Mouse (Mus musculus): ENCODE results near the gene Gm9913.

Gene Gm9913

GRCm38 (mm10) chr2:125496696-125497095, 8.2 kb upstream of the Gm9913 start:
- no peak for DNase-seq (ENCODE audit: low read depth, low spot score)

- DNase-seq (ENCODE audit: low read depth, low spot score): no peak
These were observed 6.7 kb upstream of the Gm9913 start for GRCm38 (mm10) chr2:125498216-125498615.

- no peak for DNase-seq (ENCODE audit: low read depth, low spot score)
These were observed 3.4 kb upstream of the Gm9913 start for GRCm38 (mm10) chr2:125501526-125501925.

GRCm38 (mm10) chr2:125505746-125506315, 942 bp downstream of the Gm9913 start:
- no peak for DNase-seq (ENCODE audit: low read depth, low spot score)

- DNase-seq (ENCODE audit: low read depth, low spot score): no peak
These were observed 1.6 kb downstream of the Gm9913 start for GRCm38 (mm10) chr2:125506316-125507054.

- no peak for DNase-seq (ENCODE audit: low read depth, low spot score)
These were observed 3.0 kb downstream of the Gm9913 start, which contains the start of gene Fbn1 for GRCm38 (mm10) chr2:125507893-125508292. Fbn1 (minus strand) TSS chr2:125507993.

GRCm38 (mm10) chr2:125508381-125508780, 3.5 kb downstream of the Gm9913 start:
- no peak for DNase-seq (ENCODE audit: low read depth, low spot score)

GRCm38 (mm10) chr2:125510752-125511151, 5.9 kb downstream of the Gm9913 start:
- DNase-seq (ENCODE audit: low read depth, low spot score): no peak

- no peak for DNase-seq (ENCODE audit: low read depth, low spot score)
These were observed 7.0 kb downstream of the Gm9913 start for GRCm38 (mm10) chr2:125511898-125512297.

- no peak for DNase-seq (ENCODE audit: low read depth, low spot score)
These were observed 7.7 kb downstream of the Gm9913 start for GRCm38 (mm10) chr2:125512544-125512943.

GRCm38 (mm10) chr2:125514391-125514790, 9.5 kb downstream of the Gm9913 start:
- no peak for DNase-seq (ENCODE audit: low read depth, low spot score)

- no peak for DNase-seq (ENCODE audit: low read depth, low spot score)
These were observed 10.6 kb downstream of the Gm9913 start for GRCm38 (mm10) chr2:125515291-125516057.

GRCm38 (mm10) chr2:125516594-125516993, 11.7 kb downstream of the Gm9913 start:
- DNase-seq (ENCODE audit: low read depth, low spot score): no peak

- DNase-seq (ENCODE audit: low read depth, low spot score): no peak
These were observed 20.6 kb downstream of the Gm9913 start for GRCm38 (mm10) chr2:125525484-125525883.

- DNase-seq (ENCODE audit: low read depth, low spot score): no peak
These were observed 21.7 kb downstream of the Gm9913 start for GRCm38 (mm10) chr2:125526566-125526965.

- DNase-seq (ENCODE audit: low read depth, low spot score): no peak
These were observed 25.8 kb downstream of the Gm9913 start for GRCm38 (mm10) chr2:125530665-125531064.

- no peak for DNase-seq (ENCODE audit: low read depth, low spot score)
These were observed 34.8 kb downstream of the Gm9913 start for GRCm38 (mm10) chr2:125539640-125540039.

- DNase-seq (ENCODE audit: low read depth, low spot score): no peak
These were observed 35.7 kb downstream of the Gm9913 start for GRCm38 (mm10) chr2:125540579-125540978.

GRCm38 (mm10) chr2:125541451-125541850, 36.6 kb downstream of the Gm9913 start:
- no peak for DNase-seq (ENCODE audit: low read depth, low spot score)

- no peak for DNase-seq (ENCODE audit: low read depth, low spot score)
These were observed 38.8 kb downstream of the Gm9913 start for GRCm38 (mm10) chr2:125543646-125544045.

- no peak for DNase-seq (ENCODE audit: low read depth, low spot score)
These were observed 40.1 kb downstream of the Gm9913 start for GRCm38 (mm10) chr2:125544986-125545385.

GRCm38 (mm10) chr2:125548806-125549578, 44.1 kb downstream of the Gm9913 start:
- DNase-seq (ENCODE audit: low read depth, low spot score): no peak

All from retina, adult 2 months (tissue).